Mouse (Mus musculus): ENCODE results near the gene Tpmt. TPM values are rescaled to one million over a fixed set of nuclear protein-coding genes. Genes with fewer than 3 reads are reported as not detected.

Gene Tpmt
- polyA plus RNA-seq, 1 experiment: not detected

- Histone ChIP-seq H3K36me3 (ENCODE audit: control insufficient read depth) (no peaks in the 10 kb centered on the region), H3K4me3 (replicated peaks) (no peak overlapping the region), H3K27me3 (ENCODE audit: control insufficient read depth) (no peaks in the 10 kb centered on the region), H3K4me1 (ENCODE audit: control insufficient read depth) (no peaks in the 10 kb centered on the region), H3K9me3 (ENCODE audit: control insufficient read depth, low read length) (no peaks in the 10 kb centered on the region)
- no peak for TF ChIP-seq GATA1 (IDR thresholded peaks at IDR 0.05; ENCODE audit: low read length)
- no peak for TF ChIP-seq TAL1 (IDR thresholded peaks at IDR 0.05; ENCODE audit: low read length)
Observed at GRCm38 (mm10) chr13:47020798-47021197, 23.7 kb downstream of the Tpmt start.

GRCm38 (mm10) chr13:47019774-47020173 lies 24.8 kb downstream of the Tpmt start:
- no peaks in the 10 kb centered on the region for H3K9me3 ChIP-seq (ENCODE audit: control insufficient read depth, low read length)
- no peak overlapping the region for H3K4me3 ChIP-seq (replicated peaks)
- peaks cover 1% of the 10 kb centered on the region for H3K4me1 ChIP-seq (ENCODE audit: control insufficient read depth)
- TF ChIP-seq TAL1 (IDR thresholded peaks at IDR 0.05; ENCODE audit: low read length) (no peak), GATA1 (IDR thresholded peaks at IDR 0.05; ENCODE audit: low read length) (no peak)
- H3K36me3 ChIP-seq (ENCODE audit: control insufficient read depth): no peaks in the 10 kb centered on the region
- peaks cover 1% of the 10 kb centered on the region for H3K27me3 ChIP-seq (ENCODE audit: control insufficient read depth)

DNA sequence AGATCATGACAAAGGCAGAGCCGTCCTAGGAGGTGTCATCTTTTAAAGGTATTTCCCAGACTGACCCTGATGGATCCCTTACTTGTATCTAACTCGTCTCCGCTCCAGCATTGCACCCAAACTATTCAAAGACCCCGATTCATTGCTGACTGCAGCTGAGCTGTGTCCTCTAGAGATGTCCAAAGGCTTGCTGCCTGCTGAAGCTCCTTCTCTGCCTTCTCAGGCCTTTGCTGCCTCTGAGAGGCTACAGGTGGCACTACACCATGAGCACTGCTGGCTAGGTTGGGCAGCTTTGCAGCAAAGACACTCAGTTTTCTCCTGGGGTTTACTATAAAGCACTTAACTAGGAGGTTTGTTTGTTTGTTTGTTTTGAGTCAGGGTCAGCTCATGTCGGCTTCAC lies 27.3 kb downstream of the Tpmt start:
- peaks cover 15% of the 10 kb centered on the region for H3K27me3 ChIP-seq (ENCODE audit: control insufficient read depth)
- H3K4me1 ChIP-seq (ENCODE audit: control insufficient read depth): peaks cover 12% of the 10 kb centered on the region

GRCm38 (mm10) chr13:47015195-47015501 lies 29.4 kb downstream of the Tpmt start:
- Histone ChIP-seq H3K4me1 (ENCODE audit: control insufficient read depth) (peaks cover 12% of the 10 kb centered on the region), H3K36me3 (ENCODE audit: control insufficient read depth) (no peaks in the 10 kb centered on the region), H3K27me3 (ENCODE audit: control insufficient read depth) (peaks cover 15% of the 10 kb centered on the region), H3K9me3 (ENCODE audit: control insufficient read depth, low read length) (0 out of 2 replicates have a peak, but pooled peaks cover 2% of the 10 kb centered on the region), H3K4me3 (replicated peaks) (no peak overlapping the region)
- TF ChIP-seq TAL1 (IDR thresholded peaks at IDR 0.05; ENCODE audit: low read length): no peak
- no peak for TF ChIP-seq GATA1 (IDR thresholded peaks at IDR 0.05; ENCODE audit: low read length)

More for the DNA sequence above, 27.3 kb downstream of the Tpmt start:
- no peaks in the 10 kb centered on the region for H3K9me3 ChIP-seq (ENCODE audit: control insufficient read depth, low read length)
- H3K36me3 ChIP-seq (ENCODE audit: control insufficient read depth): no peaks in the 10 kb centered on the region
- TF ChIP-seq GATA1 (IDR thresholded peaks at IDR 0.05; ENCODE audit: low read length) (no peak), TAL1 (IDR thresholded peaks at IDR 0.05; ENCODE audit: low read length) (no peak)
- no peak overlapping the region for H3K4me3 ChIP-seq (replicated peaks)

GRCm38 (mm10) chr13:47014334-47015194 lies 30.0 kb downstream of the Tpmt start, which contains the start of gene Nhlrc1:
TSS of gene Nhlrc1 (minus strand) at chr13:47014850.
- peak within 1 kb of the TSS; percentile 63 for H3K4me3 ChIP-seq (replicated peaks)
- H3K36me3 ChIP-seq (ENCODE audit: control insufficient read depth): no peaks in the 10 kb centered on the region
- H3K4me1 ChIP-seq (ENCODE audit: control insufficient read depth): peaks cover 12% of the 10 kb centered on the region
- TF ChIP-seq TAL1 (IDR thresholded peaks at IDR 0.05; ENCODE audit: low read length) (no peak), GATA1 (IDR thresholded peaks at IDR 0.05; ENCODE audit: low read length) (no peak)
- H3K27me3 ChIP-seq (ENCODE audit: control insufficient read depth): peaks cover 15% of the 10 kb centered on the region
- H3K9me3 ChIP-seq (ENCODE audit: control insufficient read depth, low read length): 0 out of 2 replicates have a peak, but pooled peaks cover 3% of the 10 kb centered on the region

- Histone ChIP-seq H3K36me3 (ENCODE audit: control insufficient read depth) (no peaks in the 10 kb centered on the region), H3K4me3 (replicated peaks) (no peak overlapping the region), H3K4me1 (ENCODE audit: control insufficient read depth) (peaks cover 12% of the 10 kb centered on the region), H3K9me3 (ENCODE audit: control insufficient read depth, low read length) (0 out of 2 replicates have a peak, but pooled peaks cover 3% of the 10 kb centered on the region), H3K27me3 (ENCODE audit: control insufficient read depth) (peaks cover 15% of the 10 kb centered on the region)
- TF ChIP-seq TAL1 (IDR thresholded peaks at IDR 0.05; ENCODE audit: low read length) (no peak), GATA1 (IDR thresholded peaks at IDR 0.05; ENCODE audit: low read length) (no peak)
Observed at GRCm38 (mm10) chr13:47013740-47014139, 30.8 kb downstream of the Tpmt start.

DNA sequence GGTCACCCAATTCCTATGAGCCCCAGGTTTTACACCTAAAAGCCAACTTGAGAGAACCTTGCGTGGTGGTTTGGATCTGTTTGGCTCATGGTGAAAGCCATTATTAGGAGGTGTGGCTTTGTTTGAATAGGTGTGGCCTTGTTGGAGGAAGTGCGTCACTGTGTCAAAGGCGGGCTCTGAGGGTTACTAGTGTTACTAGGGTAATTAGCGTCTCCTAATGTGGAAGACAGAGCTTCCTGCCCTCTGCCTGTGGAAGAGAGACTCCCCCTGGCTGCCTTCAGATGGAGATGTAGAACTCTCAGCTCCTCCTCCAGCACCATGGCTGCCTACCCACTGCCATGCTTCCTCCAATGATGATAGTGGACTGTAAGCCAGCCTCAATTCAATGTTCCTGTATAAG lies 42.9 kb downstream of the Tpmt start:
- Histone ChIP-seq H3K36me3 (ENCODE audit: control insufficient read depth) (no peaks in the 10 kb centered on the region), H3K4me3 (replicated peaks) (no peak overlapping the region), H3K4me1 (ENCODE audit: control insufficient read depth) (no peaks in the 10 kb centered on the region), H3K27me3 (ENCODE audit: control insufficient read depth) (no peaks in the 10 kb centered on the region), H3K9me3 (ENCODE audit: control insufficient read depth, low read length) (no peaks in the 10 kb centered on the region)
- no peak for TF ChIP-seq TAL1 (IDR thresholded peaks at IDR 0.05; ENCODE audit: low read length)
- TF ChIP-seq GATA1 (IDR thresholded peaks at IDR 0.05; ENCODE audit: low read length): no peak

DNA sequence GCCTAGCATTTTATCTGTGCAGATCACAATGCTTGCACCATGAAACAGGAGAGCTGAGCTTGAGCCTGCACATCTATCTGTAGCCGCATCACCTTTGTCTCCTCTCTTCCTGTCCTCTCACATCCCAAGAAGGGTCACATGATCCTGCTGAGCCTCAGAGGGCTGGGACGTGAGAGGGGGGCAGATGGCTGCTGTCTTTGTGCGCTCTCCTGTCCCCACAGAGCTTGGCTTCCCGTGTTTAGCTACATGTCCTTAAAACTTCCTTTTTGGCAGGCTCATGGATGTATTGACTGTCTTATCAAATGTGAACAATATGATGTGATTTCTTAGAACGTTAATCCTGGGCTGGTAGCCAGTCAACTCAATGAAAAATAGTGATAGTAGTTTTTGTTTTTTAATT lies 45.0 kb downstream of the Tpmt start:
- no peak overlapping the region for H3K4me3 ChIP-seq (replicated peaks)
- TF ChIP-seq TAL1 (IDR thresholded peaks at IDR 0.05; ENCODE audit: low read length) (no peak), GATA1 (IDR thresholded peaks at IDR 0.05; ENCODE audit: low read length) (no peak)
- no peaks in the 10 kb centered on the region for H3K4me1 ChIP-seq (ENCODE audit: control insufficient read depth)
- no peaks in the 10 kb centered on the region for H3K36me3 ChIP-seq (ENCODE audit: control insufficient read depth)
- no peaks in the 10 kb centered on the region for H3K9me3 ChIP-seq (ENCODE audit: control insufficient read depth, low read length)
- no peaks in the 10 kb centered on the region for H3K27me3 ChIP-seq (ENCODE audit: control insufficient read depth)

- Histone ChIP-seq H3K4me3 (replicated peaks) (no peak overlapping the region), H3K4me1 (ENCODE audit: control insufficient read depth) (no peaks in the 10 kb centered on the region), H3K36me3 (ENCODE audit: control insufficient read depth) (no peaks in the 10 kb centered on the region), H3K27me3 (ENCODE audit: control insufficient read depth) (no peaks in the 10 kb centered on the region), H3K9me3 (ENCODE audit: control insufficient read depth, low read length) (no peaks in the 10 kb centered on the region)
- no peak for TF ChIP-seq GATA1 (IDR thresholded peaks at IDR 0.05; ENCODE audit: low read length)
- TF ChIP-seq TAL1 (IDR thresholded peaks at IDR 0.05; ENCODE audit: low read length): no peak
Observed at GRCm38 (mm10) chr13:46997355-46997754, 47.2 kb downstream of the Tpmt start.

All from erythroblast, embryonic 14.5 days (primary cell).